Mouse (Mus musculus) gastrocnemius, adult 8-10 months (tissue): ENCODE measurements around the gene Rin2. TPM values are rescaled to one million over a fixed set of nuclear protein-coding genes. Genes with fewer than 3 reads are reported as not detected.

Experiments
- DNase-seq, 2 experiments: peaks; one replicate each; pipeline ENCODE4 v3.0.0; 2022; ENCODE audit warnings: low spot score in 2 of 2
- total RNA-seq, 4 experiments: library from RNA; stranded (reverse); gene quantifications; 2 replicates each; pipeline ENCODE4 v1.2.4; 2022

The Rin2 gene
- total RNA-seq, 4 experiments from 2014 or later = 5.3 to 12.9 (median 10.1) TPM

GRCm38 (mm10) chr2:145787486-145787885, 112.5 kb downstream of the Rin2 start:
- no peak for DNase-seq

- no peak for DNase-seq
Measured at GRCm38 (mm10) chr2:145788562-145789346, 113.7 kb downstream of the Rin2 start.

GRCm38 (mm10) chr2:145793702-145794101, 118.7 kb downstream of the Rin2 start:
- no peak for DNase-seq

GRCm38 (mm10) chr2:145794318-145794954, 119.4 kb downstream of the Rin2 start:
- DNase-seq = peak; percentile 34 to 45

GRCm38 (mm10) chr2:145797851-145798250, 122.8 kb downstream of the Rin2 start:
- no peak for DNase-seq

GRCm38 (mm10) chr2:145798954-145799353, 123.9 kb downstream of the Rin2 start:
- DNase-seq = no peak

- DNase-seq = peak in 1 of 2 experiments; percentile 18
Measured at GRCm38 (mm10) chr2:145801322-145802052, 126.5 kb downstream of the Rin2 start.

GRCm38 (mm10) chr2:145802626-145803025, 127.6 kb downstream of the Rin2 start:
- DNase-seq = no peak

- DNase-seq = no peak
Measured at GRCm38 (mm10) chr2:145803822-145804342, 128.9 kb downstream of the Rin2 start.

GRCm38 (mm10) chr2:145804524-145804923, 129.5 kb downstream of the Rin2 start:
- DNase-seq = no peak

GRCm38 (mm10) chr2:145807276-145807675, 132.3 kb downstream of the Rin2 start:
- DNase-seq = no peak

GRCm38 (mm10) chr2:145808251-145808650, 133.2 kb downstream of the Rin2 start:
- DNase-seq = no peak

GRCm38 (mm10) chr2:145808667-145809066, 133.7 kb downstream of the Rin2 start:
- DNase-seq = no peak

GRCm38 (mm10) chr2:145810676-145811075, 135.7 kb downstream of the Rin2 start:
- peak in 1 of 2 experiments; percentile 8 for DNase-seq

GRCm38 (mm10) chr2:145812818-145813217, 137.8 kb downstream of the Rin2 start:
- no peak for DNase-seq

GRCm38 (mm10) chr2:145817195-145817594, 142.2 kb downstream of the Rin2 start:
- DNase-seq = no peak

- DNase-seq = no peak
Measured at GRCm38 (mm10) chr2:145822013-145822782, 147.2 kb downstream of the Rin2 start.

- no peak for DNase-seq
Measured at GRCm38 (mm10) chr2:145822783-145823729, 148.0 kb downstream of the Rin2 start.

- no peak for DNase-seq
Measured at GRCm38 (mm10) chr2:145824749-145825148, 149.7 kb downstream of the Rin2 start.

- no peak for DNase-seq
Measured at GRCm38 (mm10) chr2:145825221-145825620, 150.2 kb downstream of the Rin2 start.
